Mouse (Mus musculus) left cerebral cortex, adult 11 months (tissue): ENCODE measurements at regions not wholly inside any gene's neighbourhood (a gene's known extent, or its start where the extent isn't known, plus 50 kb on each side); places are given as distances from the start of the nearest gene placed in this dataset.

Experiments
- DNase-seq: peaks from one replicate; pipeline ENCODE4 v3.0.0; 2022; ENCODE audit warnings: low spot score

- no peak for DNase-seq
Measured at GRCm38 (mm10) chr3:38397615-38397956, 87.1 kb downstream of the Ankrd50 start.

GRCm38 (mm10) chr3:38396760-38397614 is 87.7 kb downstream of the Ankrd50 start:
- DNase-seq: no peak

- DNase-seq: no peak
Measured at GRCm38 (mm10) chr3:38394308-38394707, 90.3 kb downstream of the Ankrd50 start.

- DNase-seq: no peak
Measured at GRCm38 (mm10) chr3:38389647-38390046, 95.0 kb downstream of the Ankrd50 start.

GRCm38 (mm10) chr3:38388961-38389360 is 95.7 kb downstream of the Ankrd50 start:
- DNase-seq: no peak

GRCm38 (mm10) chr3:38382743-38383142 is 101.9 kb downstream of the Ankrd50 start:
- DNase-seq: no peak

GRCm38 (mm10) chr3:38381623-38382022 is 103.0 kb downstream of the Ankrd50 start:
- no peak for DNase-seq

GRCm38 (mm10) chr3:38373690-38374089 is 111.0 kb downstream of the Ankrd50 start:
- DNase-seq: no peak

- no peak for DNase-seq
Measured at GRCm38 (mm10) chr3:38371702-38372101, 112.9 kb downstream of the Ankrd50 start.

- no peak for DNase-seq
Measured at GRCm38 (mm10) chr3:38363888-38364287, 120.8 kb downstream of the Ankrd50 start.

- no peak for DNase-seq
Measured at GRCm38 (mm10) chr3:38361411-38361810, 123.2 kb downstream of the Ankrd50 start.

- no peak for DNase-seq
Measured at GRCm38 (mm10) chr3:38360974-38361373, 123.7 kb downstream of the Ankrd50 start.

- DNase-seq: no peak
Measured at GRCm38 (mm10) chr3:38360421-38360921, 124.2 kb downstream of the Ankrd50 start.

GRCm38 (mm10) chr3:38357905-38358491 is 126.6 kb downstream of the Ankrd50 start:
- no peak for DNase-seq

GRCm38 (mm10) chr3:38344283-38344682 is 140.4 kb downstream of the Ankrd50 start:
- no peak for DNase-seq

GRCm38 (mm10) chr3:38341666-38342065 is 143.0 kb downstream of the Ankrd50 start:
- no peak for DNase-seq

- no peak for DNase-seq
Measured at GRCm38 (mm10) chr3:38333321-38333910, 151.2 kb downstream of the Ankrd50 start.

GRCm38 (mm10) chr3:38331169-38331568 is 153.5 kb downstream of the Ankrd50 start:
- DNase-seq: no peak

GRCm38 (mm10) chr3:38327286-38327685 is 157.4 kb downstream of the Ankrd50 start:
- DNase-seq: no peak

GRCm38 (mm10) chr3:38326211-38326610 is 158.4 kb downstream of the Ankrd50 start:
- no peak for DNase-seq

GRCm38 (mm10) chr3:38324663-38325062 is 160.0 kb downstream of the Ankrd50 start:
- no peak for DNase-seq

GRCm38 (mm10) chr3:38322426-38322825 is 162.2 kb downstream of the Ankrd50 start:
- DNase-seq: no peak

GRCm38 (mm10) chr3:38321620-38322019 is 163.0 kb downstream of the Ankrd50 start:
- DNase-seq: no peak
